Mouse (Mus musculus): ENCODE data around the gene Akt1s1.

DNA sequence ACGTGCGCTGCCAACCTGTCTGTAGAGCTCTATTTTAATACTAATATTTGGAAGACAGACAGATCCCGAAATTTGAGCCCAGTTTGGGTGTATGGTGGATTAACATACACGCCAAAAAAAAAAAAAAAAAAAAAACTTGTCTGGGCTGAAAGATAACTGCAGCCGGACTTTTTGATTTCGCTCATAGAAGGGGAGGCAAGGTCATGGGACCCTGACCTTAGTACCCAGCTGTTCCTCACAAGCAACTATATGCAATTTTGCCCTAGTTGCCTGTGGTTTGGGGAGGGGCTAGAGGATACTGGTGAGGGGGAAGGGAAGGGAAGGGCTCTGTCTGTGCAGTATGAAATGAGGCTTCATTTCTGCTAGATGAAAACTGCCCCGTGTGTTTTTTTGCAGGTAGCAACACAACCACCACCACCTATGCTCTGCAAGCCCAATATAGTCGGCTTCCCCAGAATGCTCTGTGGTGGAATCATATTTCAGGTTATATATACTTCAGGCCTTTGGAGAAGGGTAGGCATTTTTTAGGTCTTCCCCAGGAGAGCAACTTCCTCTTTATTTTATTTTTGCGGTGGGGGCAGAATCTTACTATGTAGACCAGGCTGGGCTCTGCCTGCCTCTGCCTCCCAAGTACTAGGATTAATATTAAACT is 7.6 kb downstream of the Akt1s1 start:
- TF ChIP-seq CTCF (IDR thresholded peaks at IDR 0.05; ENCODE audit: low read depth) (no peak), EP300 (optimal IDR thresholded peaks at IDR 0.05) (no peak)
